Mouse (Mus musculus): Measurements from ENCODE around the gene Vwa3a.

Gene Vwa3a

DNA sequence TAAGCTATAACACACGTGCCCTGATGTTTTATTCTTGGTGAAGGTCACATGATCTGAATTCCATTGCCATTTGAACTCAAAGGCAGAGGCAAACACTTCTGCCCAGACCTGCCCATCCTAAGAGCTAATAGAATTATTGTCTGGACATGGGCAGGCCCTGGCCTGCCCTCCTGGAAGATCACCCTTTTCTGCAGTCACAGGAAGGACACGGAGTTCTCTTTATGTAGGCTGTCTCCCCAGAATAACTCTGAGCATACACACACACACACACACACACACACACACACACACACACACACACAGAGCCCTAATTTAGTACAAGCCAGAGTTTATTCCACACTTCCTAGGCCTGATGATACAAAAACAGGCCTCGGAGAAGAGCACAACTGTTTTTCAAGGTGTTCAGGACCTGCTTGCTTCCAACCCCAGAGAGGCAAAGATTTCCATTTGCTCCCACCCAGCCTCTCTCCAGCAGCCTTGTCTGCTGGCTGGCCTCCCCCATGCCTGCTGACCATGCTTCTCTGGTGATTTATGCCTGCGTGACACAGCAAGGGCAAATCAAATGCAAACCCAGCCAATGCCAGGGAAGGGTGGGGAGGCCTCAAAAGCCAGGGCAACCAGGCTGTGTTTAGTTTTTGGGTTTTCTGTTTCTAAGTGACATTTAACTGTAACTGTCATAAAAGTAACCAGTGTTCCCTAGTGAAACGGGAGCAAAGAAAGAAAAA is 99.5 kb downstream of the Vwa3a start:
- DNase-seq = no peak

DNA sequence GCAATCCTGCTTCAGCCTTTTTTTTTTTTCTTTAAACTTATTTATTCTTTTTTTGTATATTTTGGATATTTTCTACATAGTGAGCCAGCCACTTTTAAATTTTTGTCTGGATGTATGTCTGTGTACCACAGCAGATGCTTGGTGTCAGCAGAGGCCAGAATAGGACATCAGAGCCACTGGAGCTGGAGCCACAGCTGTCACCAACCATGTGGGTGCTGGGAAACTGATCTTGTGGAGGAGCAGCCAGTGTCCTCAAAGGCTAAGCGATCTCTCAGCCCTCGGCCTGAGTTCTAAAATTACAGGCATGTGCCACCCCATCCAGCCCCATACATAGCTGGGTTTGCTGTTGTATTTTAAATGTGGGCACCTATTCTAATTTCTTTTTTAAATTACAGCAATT is 100.7 kb downstream of the Vwa3a start:
- no peak for DNase-seq

DNA sequence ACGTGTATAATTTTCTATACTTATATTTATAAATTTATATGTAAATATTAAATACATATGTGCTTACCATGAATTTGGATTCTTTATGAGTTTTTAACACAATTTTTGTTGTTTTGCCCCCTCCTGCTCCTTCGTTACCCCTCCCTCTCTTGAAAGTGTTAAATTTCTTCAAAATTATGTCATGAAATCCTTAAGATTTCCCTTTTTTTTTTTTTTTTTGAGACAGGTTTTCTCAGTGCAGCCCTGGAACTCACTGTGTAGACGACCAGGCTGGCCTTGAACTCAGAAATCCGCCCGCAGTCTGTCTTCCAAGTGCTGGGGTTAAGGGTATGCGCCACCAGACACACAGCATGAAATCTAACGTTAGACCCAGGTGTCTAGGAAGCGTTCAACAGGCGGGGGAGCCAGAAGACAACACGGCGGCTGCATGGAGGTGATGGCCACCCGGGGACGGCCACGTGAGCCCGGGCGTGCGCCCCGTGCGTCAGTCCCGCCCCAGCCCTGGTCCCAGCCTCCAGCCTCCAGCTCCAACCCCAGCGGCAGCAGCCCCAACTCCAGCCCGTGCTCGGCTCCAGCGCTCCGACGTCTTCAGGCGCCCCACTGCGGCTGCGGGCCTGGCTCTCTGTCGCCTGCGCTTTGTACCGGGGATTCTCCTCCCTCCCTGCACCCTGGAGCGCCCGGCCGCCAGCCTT is 103.4 kb downstream of the Vwa3a start, which contains the start of gene Eef2k:
Gene Eef2k (plus strand): TSS at position 487 of the 692 bp plus-strand sequence.
- peak; percentile 84 for DNase-seq

DNA sequence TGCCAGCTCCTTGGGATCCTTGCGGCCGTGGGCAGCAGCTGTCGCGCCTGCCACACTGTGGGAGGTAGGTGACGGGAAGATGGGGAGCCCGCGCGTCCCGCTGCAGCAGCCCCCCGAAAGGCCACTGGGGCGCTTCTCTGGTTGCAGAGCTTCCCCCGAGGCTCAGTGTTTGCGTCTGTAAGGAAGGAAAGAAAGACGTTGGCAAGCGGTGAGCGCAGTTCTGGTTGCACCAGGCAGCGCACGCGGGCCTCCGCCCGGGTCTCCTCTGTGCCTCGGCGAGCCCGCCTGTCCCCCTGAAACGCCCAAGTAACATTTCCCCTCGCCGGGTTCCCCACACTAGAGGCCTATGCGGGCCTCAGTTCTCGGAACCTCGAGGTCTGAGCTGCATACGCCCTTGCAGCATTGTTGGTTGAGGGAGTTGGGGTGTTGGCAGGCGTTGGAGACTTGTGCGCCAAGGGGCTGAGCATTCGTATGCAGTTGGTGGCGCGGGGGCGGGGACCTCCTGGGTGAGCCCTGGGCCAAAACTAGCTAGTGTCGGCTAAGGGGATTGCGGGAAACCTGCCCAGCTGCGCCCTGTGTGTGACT is 104.0 kb downstream of the Vwa3a start:
- peak; percentile 82 for DNase-seq

DNA sequence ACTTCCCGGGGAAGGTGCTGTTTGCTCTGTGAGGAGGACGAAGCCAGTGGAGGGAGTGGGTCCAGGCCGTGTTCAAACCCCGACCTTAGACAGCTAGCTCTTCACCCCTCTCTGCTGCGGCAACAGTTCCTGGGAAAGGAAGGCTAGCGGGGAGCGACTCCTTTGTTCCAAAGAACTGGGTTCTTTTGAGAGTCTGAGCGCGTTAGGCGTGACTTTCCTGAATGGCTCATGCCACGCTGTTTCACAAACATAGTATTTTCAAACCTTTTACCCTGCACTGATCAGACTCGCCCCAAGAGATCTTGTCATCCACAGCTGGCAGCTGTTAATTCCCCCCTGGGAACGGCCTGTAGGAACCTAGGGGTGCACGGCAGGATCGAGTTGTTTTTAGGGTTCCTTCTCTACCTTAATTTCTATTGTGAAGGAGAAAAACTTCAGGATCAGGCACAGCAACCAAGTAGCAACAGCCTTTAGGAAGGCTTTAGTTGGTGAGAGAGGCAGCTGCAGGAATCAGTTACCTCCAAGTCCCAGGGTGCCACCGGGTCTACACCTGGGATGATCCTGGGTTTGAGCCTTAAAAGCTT is 104.8 kb downstream of the Vwa3a start:
- no peak for DNase-seq

DNA sequence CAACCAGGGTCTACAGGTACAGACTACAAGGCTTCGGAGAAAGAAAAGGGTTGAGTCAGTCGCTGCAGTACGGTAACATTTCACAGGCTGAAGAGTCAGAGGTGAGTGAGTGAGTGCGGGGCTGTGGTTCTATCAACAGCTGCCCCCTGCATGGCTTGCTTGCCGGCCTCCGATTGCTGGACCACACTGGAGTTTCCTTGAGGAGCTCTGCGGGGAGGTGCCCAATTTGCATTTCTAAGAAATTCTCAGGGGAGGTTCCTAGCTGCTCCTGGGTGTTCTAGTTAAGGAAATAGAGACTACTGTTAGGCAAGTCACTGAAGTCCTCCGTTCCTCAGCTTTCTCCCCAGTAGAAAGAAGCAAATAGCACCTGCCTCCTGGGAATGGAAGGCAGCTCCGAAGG is 105.6 kb downstream of the Vwa3a start:
- DNase-seq = no peak

DNA sequence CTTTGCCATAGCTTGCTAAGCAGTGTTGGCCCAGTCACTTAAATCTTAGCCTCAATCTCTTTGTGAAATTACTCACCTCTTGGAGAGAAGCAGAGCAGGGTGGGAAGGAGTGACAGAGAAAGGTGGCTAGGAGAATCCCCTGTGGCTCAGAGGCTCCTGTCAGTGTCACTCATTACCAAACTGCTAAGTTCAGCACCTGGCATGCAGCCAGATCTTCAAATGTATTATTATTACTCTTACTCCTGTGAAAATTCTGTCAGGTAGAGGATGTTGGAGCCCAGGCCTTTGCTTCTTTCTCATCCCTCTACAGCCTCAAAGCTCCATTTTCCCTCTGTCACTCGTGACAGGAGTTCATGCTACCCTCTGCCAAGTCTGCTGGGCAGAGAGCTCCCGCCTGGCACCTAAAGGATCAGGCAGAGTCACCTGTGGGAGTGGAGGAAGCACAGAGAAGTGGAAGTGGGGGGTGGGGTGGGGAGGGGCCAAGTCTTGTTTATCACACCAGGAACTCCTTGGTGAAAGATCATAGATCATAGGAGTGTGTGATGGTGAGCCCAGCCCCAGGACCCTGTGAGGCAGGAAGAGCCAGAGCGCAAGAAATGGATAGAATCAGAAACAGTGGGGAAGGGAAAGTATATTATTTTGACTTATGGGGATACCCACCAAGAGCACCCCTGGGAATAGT is 109.9 kb downstream of the Vwa3a start:
- DNase-seq = no peak

DNA sequence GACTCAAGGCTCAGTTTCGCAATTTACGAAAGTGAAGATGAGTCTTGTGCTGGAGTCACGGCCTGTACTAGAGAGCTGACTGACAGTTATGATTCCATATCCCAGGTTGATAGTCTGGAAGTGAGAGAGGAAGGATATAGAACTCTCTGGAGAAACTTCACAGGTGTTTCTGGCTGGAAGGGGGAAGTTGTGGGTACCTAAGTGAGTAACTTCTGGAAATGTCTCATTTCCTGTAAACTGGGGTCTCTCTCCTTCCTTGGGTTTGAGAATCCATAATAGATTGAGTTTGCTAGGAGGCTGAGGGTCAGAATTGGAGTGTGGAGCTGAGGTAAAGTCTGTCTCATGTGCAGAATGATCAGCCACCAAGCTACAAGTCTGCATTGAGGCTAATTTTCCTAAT is 111.0 kb downstream of the Vwa3a start:
- no peak for DNase-seq

Data from lung, postnatal 14 days (tissue).